Mouse (Mus musculus): ENCODE results near the gene Ccdc171. TPM values are rescaled to one million over a fixed set of nuclear protein-coding genes. Genes with fewer than 3 reads are reported as not detected.
"Not testable (repeated sequence)": the region's sequence is repeated elsewhere in the genome, so short reads cannot be mapped to it uniquely, and the experiment has no call there.

The Ccdc171 gene
- 2.4 and 2.6 TPM in 2 replicates for polyA plus RNA-seq (2016; fragmentation: Nextera tagmentation; extraction: Ambion mirVana)

GRCm38 (mm10) chr4:83524843-83525689 lies at the start of gene Ccdc171:
Gene Ccdc171 (plus strand): TSS chr4:83525545.
- under 1% methylated on average over 72 of the region's 73 CpGs for WGBS (ENCODE audit: insufficient replicate concordance)
- peak within 1 kb of the TSS; percentile 99 for H3K4me2 ChIP-seq
- peak; percentile 95 for ATAC-seq

GRCm38 (mm10) chr4:83485250-83485649 lies 40.1 kb upstream of the Ccdc171 start:
- ATAC-seq: no peak
- peaks cover 27% of the 10 kb centered on the region for H3K4me1 ChIP-seq
- peaks cover 42% of the 10 kb centered on the region for H3K36me3 ChIP-seq
- peak overlapping the region; percentile 95 for H3K9ac ChIP-seq
- peak overlapping the region; percentile 93 for H3K4me3 ChIP-seq
- peak overlapping the region; percentile 78 for H3K4me2 ChIP-seq
- H3K27me3 ChIP-seq (replicated peaks): no peaks in the 10 kb centered on the region
- H3K27ac ChIP-seq: peak overlapping the region; percentile 98
- WGBS (ENCODE audit: insufficient replicate concordance): 29% methylated on average over 12 of the region's 12 CpGs
- no peaks in the 10 kb centered on the region for H3K9me3 ChIP-seq (replicated peaks)

More at GRCm38 (mm10) chr4:83524843-83525689, at the start of gene Ccdc171:
- H3K4me1 ChIP-seq: peaks cover 42% of the 10 kb centered on the region
- peak within 1 kb of the TSS; percentile 87 for H3K4me3 ChIP-seq
- H3K9ac ChIP-seq: peak within 1 kb of the TSS; percentile 83
- H3K27ac ChIP-seq: peak within 1 kb of the TSS; percentile 91
- no peaks in the 10 kb centered on the region for H3K9me3 ChIP-seq (replicated peaks)
- no peaks in the 10 kb centered on the region for H3K36me3 ChIP-seq
- H3K27me3 ChIP-seq (replicated peaks): no peaks in the 10 kb centered on the region

GRCm38 (mm10) chr4:83485735-83486116 lies 39.6 kb upstream of the Ccdc171 start:
- Histone ChIP-seq H3K27me3 (replicated peaks) (no peaks in the 10 kb centered on the region), H3K4me2 (peak overlapping the region; percentile 78), H3K9ac (peak overlapping the region; percentile 95), H3K4me3 (peak overlapping the region; percentile 93), H3K36me3 (peaks cover 37% of the 10 kb centered on the region), H3K4me1 (peaks cover 27% of the 10 kb centered on the region), H3K27ac (peak overlapping the region; percentile 98), H3K9me3 (replicated peaks) (no peaks in the 10 kb centered on the region)
- WGBS (ENCODE audit: insufficient replicate concordance): under 1% methylated on average over 34 of the region's 40 CpGs
- ATAC-seq: peak; percentile 86

- WGBS (ENCODE audit: insufficient replicate concordance): under 1% methylated on average over 47 of the region's 86 CpGs
These were observed 39.0 kb upstream of the Ccdc171 start, which contains the start of gene Psip1 for GRCm38 (mm10) chr4:83486117-83486901. Gene Psip1 (minus strand): TSS chr4:83486459.

GRCm38 (mm10) chr4:83489121-83489520 lies 36.2 kb upstream of the Ccdc171 start:
- Histone ChIP-seq H3K9me3 (replicated peaks) (no peaks in the 10 kb centered on the region), H3K4me3 (no peak overlapping the region), H3K4me1 (peaks cover 17% of the 10 kb centered on the region), H3K27me3 (replicated peaks) (no peaks in the 10 kb centered on the region), H3K27ac (no peak overlapping the region), H3K4me2 (no peak overlapping the region), H3K36me3 (peaks cover 6% of the 10 kb centered on the region), H3K9ac (no peak overlapping the region)
- no peak for ATAC-seq
- 49% methylated on average over 5 of the region's 5 CpGs for WGBS (ENCODE audit: insufficient replicate concordance)

More at GRCm38 (mm10) chr4:83486117-83486901, 39.0 kb upstream of the Ccdc171 start, which contains the start of gene Psip1:
- Histone ChIP-seq H3K4me3 (peak within 1 kb of the TSS; percentile 93), H3K4me2 (peak within 1 kb of the TSS; percentile 78), H3K9me3 (replicated peaks) (no peaks in the 10 kb centered on the region), H3K9ac (peak within 1 kb of the TSS; percentile 95), H3K27me3 (replicated peaks) (no peaks in the 10 kb centered on the region), H3K36me3 (peaks cover 32% of the 10 kb centered on the region), H3K4me1 (peaks cover 27% of the 10 kb centered on the region), H3K27ac (peak within 1 kb of the TSS; percentile 98)
- peak; percentile 86 for ATAC-seq

GRCm38 (mm10) chr4:83493112-83493511 lies 32.2 kb upstream of the Ccdc171 start:
- H3K4me3 ChIP-seq: no peak overlapping the region
- H3K9ac ChIP-seq: no peak overlapping the region
- no peaks in the 10 kb centered on the region for H3K9me3 ChIP-seq (replicated peaks)
- H3K27me3 ChIP-seq (replicated peaks): no peaks in the 10 kb centered on the region
- no peaks in the 10 kb centered on the region for H3K4me1 ChIP-seq
- 82% methylated on average over 1 of the region's 1 CpGs for WGBS (ENCODE audit: insufficient replicate concordance)
- no peak overlapping the region for H3K4me2 ChIP-seq
- no peak for ATAC-seq
- H3K36me3 ChIP-seq: no peaks in the 10 kb centered on the region
- H3K27ac ChIP-seq: no peak overlapping the region

GRCm38 (mm10) chr4:83497013-83497412 lies 28.3 kb upstream of the Ccdc171 start:
- not testable (repeated sequence) for H3K27ac ChIP-seq; H3K4me3 ChIP-seq; H3K9ac ChIP-seq; H3K27me3 ChIP-seq (replicated peaks); H3K4me1 ChIP-seq; ATAC-seq; H3K9me3 ChIP-seq (replicated peaks); H3K4me2 ChIP-seq; H3K36me3 ChIP-seq
- WGBS (ENCODE audit: insufficient replicate concordance): 73% methylated on average over 5 of the region's 5 CpGs

GRCm38 (mm10) chr4:83500154-83501036 lies 24.9 kb upstream of the Ccdc171 start:
- H3K27me3 ChIP-seq (replicated peaks): peaks cover 3% of the 10 kb centered on the region; the same call in 1 of the 2 replicates
- H3K36me3 ChIP-seq: no peaks in the 10 kb centered on the region
- H3K4me3 ChIP-seq: no peak overlapping the region
- 17% methylated on average over 22 of the region's 22 CpGs for WGBS (ENCODE audit: insufficient replicate concordance)
- H3K4me1 ChIP-seq: peaks cover 4% of the 10 kb centered on the region; the same call in 1 of the 2 replicates
- H3K27ac ChIP-seq: no peak overlapping the region
- no peak overlapping the region for H3K9ac ChIP-seq
- no peak for ATAC-seq
- no peaks in the 10 kb centered on the region for H3K9me3 ChIP-seq (replicated peaks)
- peak overlapping the region; percentile 45 for H3K4me2 ChIP-seq

- ATAC-seq: no peak
- Histone ChIP-seq H3K27ac (no peak overlapping the region), H3K4me1 (peaks cover 4% of the 10 kb centered on the region; the same call in 1 of the 2 replicates), H3K36me3 (no peaks in the 10 kb centered on the region), H3K4me3 (no peak overlapping the region), H3K9ac (no peak overlapping the region), H3K27me3 (replicated peaks) (peaks cover 3% of the 10 kb centered on the region; the same call in 1 of the 2 replicates), H3K9me3 (replicated peaks) (no peaks in the 10 kb centered on the region), H3K4me2 (no peak overlapping the region)
- WGBS (ENCODE audit: insufficient replicate concordance): 43% methylated on average over 7 of the region's 7 CpGs
These were observed 24.3 kb upstream of the Ccdc171 start for GRCm38 (mm10) chr4:83501037-83501430.

- WGBS (ENCODE audit: insufficient replicate concordance): 38% methylated on average over 2 of the region's 2 CpGs
- Histone ChIP-seq H3K4me2 (no peak overlapping the region), H3K27me3 (replicated peaks) (peaks cover 12% of the 10 kb centered on the region), H3K9ac (no peak overlapping the region), H3K4me3 (no peak overlapping the region), H3K36me3 (no peaks in the 10 kb centered on the region), H3K27ac (no peak overlapping the region), H3K9me3 (replicated peaks) (no peaks in the 10 kb centered on the region), H3K4me1 (no peaks in the 10 kb centered on the region)
- ATAC-seq: no peak
These were observed 15.7 kb upstream of the Ccdc171 start for GRCm38 (mm10) chr4:83509600-83509999.

- H3K4me1 ChIP-seq: no peaks in the 10 kb centered on the region
- H3K27me3 ChIP-seq (replicated peaks): peaks cover 12% of the 10 kb centered on the region
- no peaks in the 10 kb centered on the region for H3K36me3 ChIP-seq
- H3K9ac ChIP-seq: no peak overlapping the region
- no peaks in the 10 kb centered on the region for H3K9me3 ChIP-seq (replicated peaks)
- no peak overlapping the region for H3K4me2 ChIP-seq
- no peak for ATAC-seq
- WGBS (ENCODE audit: insufficient replicate concordance): 60% methylated on average over 8 of the region's 8 CpGs
- no peak overlapping the region for H3K27ac ChIP-seq
- H3K4me3 ChIP-seq: no peak overlapping the region
These were observed 14.3 kb upstream of the Ccdc171 start for GRCm38 (mm10) chr4:83511083-83511482.

Data from liver, embryonic 12.5 days (tissue).